Mouse (Mus musculus) liver, embryonic 14.5 days (tissue): ENCODE results near the gene Olfr12.

Experiments used
- CTCF ChIP-seq: IDR thresholded peaks from 2 replicates; pipeline ENCODE4 v1.5.1; 2016; ENCODE audit warnings: antibody characterized with exemption, low read depth, control low read depth
- EP300 ChIP-seq: IDR thresholded peaks from 2 replicates; pipeline ENCODE4 v1.6.1; 2016; ENCODE audit warnings: antibody characterized with exemption, low read depth

- TF ChIP-seq CTCF = no peak
- TF ChIP-seq EP300 = no peak
Observed at GRCm38 (mm10) chr1:92637501-92638172, 20.0 kb downstream of the Olfr12 start.
